Mouse (Mus musculus): ENCODE measurements around the gene Akna.

DNA sequence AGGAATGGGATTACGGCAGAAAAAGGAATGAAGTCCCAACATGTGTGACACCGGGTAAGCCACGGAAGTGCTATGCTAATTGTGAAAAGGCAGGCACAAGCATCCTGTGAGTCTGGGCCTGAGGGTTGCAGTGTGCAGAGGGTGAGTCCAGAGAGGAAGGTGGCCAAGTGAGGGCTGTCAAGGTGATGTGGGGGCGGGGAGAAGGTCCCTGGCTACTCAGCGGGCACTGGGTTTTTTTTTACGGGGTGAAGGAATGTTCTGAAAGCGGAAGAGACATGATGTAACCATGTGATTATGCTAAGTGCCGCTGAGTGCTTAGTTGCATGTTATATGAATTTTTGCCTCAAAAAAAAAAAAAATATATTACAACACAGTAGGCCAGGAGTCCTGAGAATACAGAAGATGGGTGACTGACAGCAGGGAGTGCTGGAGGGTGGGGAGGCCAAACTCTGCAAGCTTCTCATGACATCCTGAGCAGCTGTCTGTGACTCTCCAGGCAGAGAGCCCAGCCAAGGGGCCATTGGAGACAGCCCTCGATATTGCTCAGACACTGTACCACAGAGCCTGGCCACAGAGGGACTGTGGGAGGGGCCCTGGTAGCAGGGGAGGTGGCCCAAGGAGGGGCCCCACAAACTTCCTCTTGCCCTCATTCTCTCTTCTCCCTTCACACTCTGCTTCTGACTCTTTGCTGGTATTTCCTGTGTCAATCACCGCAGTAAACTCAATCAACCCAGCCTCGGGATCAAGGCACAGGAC, 4.1 kb downstream of the Akna start:
- TF ChIP-seq EP300 (IDR thresholded peaks at IDR 0.05; ENCODE audit: low read depth) (no peak), CTCF (IDR thresholded peaks at IDR 0.05; ENCODE audit: low read depth) (no peak)
